Mouse (Mus musculus) testis, adult 2 months (tissue): ENCODE measurements at regions not wholly inside any gene's neighbourhood (a gene's known extent, or its start where the extent isn't known, plus 50 kb on each side); places are given as distances from the start of the nearest gene placed in this dataset.

ENCODE experiments used
- CTCF ChIP-seq: fragments of 200-500 bp; IDR thresholded peaks from 2 replicates; pipeline ENCODE4 v1.5.1; 2012; ENCODE audit warnings: low read depth, mild to moderate bottlenecking, inconsistent platforms, low read length, moderate library complexity; ENCODE audit not compliant: control insufficient read depth, insufficient read depth, insufficient replicate concordance
- POLR2A ChIP-seq: fragments of 200-500 bp; IDR thresholded peaks from 2 replicates; pipeline ENCODE4 v1.6.1; 2012; ENCODE audit warnings: low read depth, mild to moderate bottlenecking, inconsistent platforms, low read length, moderate library complexity; ENCODE audit not compliant: control insufficient read depth

- TF ChIP-seq CTCF, result no peak
- TF ChIP-seq POLR2A, result no peak
Observed at GRCm38 (mm10) chr13:46055410-46055809, 90.6 kb upstream of the Atxn1 start.
